Mouse (Mus musculus): Measurements from ENCODE around the gene Lmcd1.
"Not testable (repeated sequence)": the region's sequence is repeated elsewhere in the genome, so short reads cannot be mapped to it uniquely, and the experiment has no call there.

The Lmcd1 gene

GRCm38 (mm10) chr6:112273501-112274205 is at the start of gene Lmcd1:
TSS of gene Lmcd1 (plus strand) at chr6:112273758.
- DNase-seq (ENCODE audit: low spot score), result peak; percentile 14

- DNase-seq (ENCODE audit: low spot score), result no peak
Observed at GRCm38 (mm10) chr6:112223877-112224632, 49.5 kb upstream of the Lmcd1 start.

GRCm38 (mm10) chr6:112236775-112237174 is 36.8 kb upstream of the Lmcd1 start:
- no peak for DNase-seq (ENCODE audit: low spot score)

- no peak for DNase-seq (ENCODE audit: low spot score)
Observed at GRCm38 (mm10) chr6:112242216-112242615, 31.3 kb upstream of the Lmcd1 start.

GRCm38 (mm10) chr6:112245639-112246038 is 27.9 kb upstream of the Lmcd1 start:
- no peak for DNase-seq (ENCODE audit: low spot score)

- no peak for DNase-seq (ENCODE audit: low spot score)
Observed at GRCm38 (mm10) chr6:112246636-112247035, 26.9 kb upstream of the Lmcd1 start.

- DNase-seq (ENCODE audit: low spot score), result not testable (repeated sequence)
Observed at GRCm38 (mm10) chr6:112253943-112254342, 19.6 kb upstream of the Lmcd1 start.

GRCm38 (mm10) chr6:112254967-112255366 is 18.6 kb upstream of the Lmcd1 start:
- DNase-seq (ENCODE audit: low spot score), result no peak

GRCm38 (mm10) chr6:112255388-112256225 is 18.0 kb upstream of the Lmcd1 start:
- DNase-seq (ENCODE audit: low spot score), result no peak

- no peak for DNase-seq (ENCODE audit: low spot score)
Observed at GRCm38 (mm10) chr6:112256599-112256998, 17.0 kb upstream of the Lmcd1 start.

GRCm38 (mm10) chr6:112261089-112261488 is 12.5 kb upstream of the Lmcd1 start:
- no peak for DNase-seq (ENCODE audit: low spot score)

GRCm38 (mm10) chr6:112264321-112264720 is 9.2 kb upstream of the Lmcd1 start:
- no peak for DNase-seq (ENCODE audit: low spot score)

GRCm38 (mm10) chr6:112266631-112267030 is 6.9 kb upstream of the Lmcd1 start:
- DNase-seq (ENCODE audit: low spot score), result no peak

GRCm38 (mm10) chr6:112267661-112268357 is 5.7 kb upstream of the Lmcd1 start:
- DNase-seq (ENCODE audit: low spot score), result no peak

- no peak for DNase-seq (ENCODE audit: low spot score)
Observed at GRCm38 (mm10) chr6:112274261-112275055, 900 bp downstream of the Lmcd1 start.

- no peak for DNase-seq (ENCODE audit: low spot score)
Observed at GRCm38 (mm10) chr6:112275731-112276245, 2.2 kb downstream of the Lmcd1 start.

- DNase-seq (ENCODE audit: low spot score), result no peak
Observed at GRCm38 (mm10) chr6:112278805-112279204, 5.2 kb downstream of the Lmcd1 start.

- DNase-seq (ENCODE audit: low spot score), result no peak
Observed at GRCm38 (mm10) chr6:112280161-112280560, 6.6 kb downstream of the Lmcd1 start.

- DNase-seq (ENCODE audit: low spot score), result no peak
Observed at GRCm38 (mm10) chr6:112280945-112281344, 7.4 kb downstream of the Lmcd1 start.

GRCm38 (mm10) chr6:112281935-112282334 is 8.4 kb downstream of the Lmcd1 start:
- no peak for DNase-seq (ENCODE audit: low spot score)

- DNase-seq (ENCODE audit: low spot score), result no peak
Observed at GRCm38 (mm10) chr6:112284087-112284486, 10.5 kb downstream of the Lmcd1 start.

Measured in c-Kit-positive CD71-positive TER-119-positive erythroid progenitor cells, embryonic 14.5 days (primary cell).